Mouse (Mus musculus) liver, adult 2 months (tissue): ENCODE data around the gene Il4i1.

Experiments used
- CTCF ChIP-seq: fragments of 200-500 bp; IDR thresholded peaks from 2 replicates; pipeline ENCODE4 v1.5.1; 2011; ENCODE audit warnings: low read depth, low read length, control low read depth
- POLR2A ChIP-seq: fragments of 200-500 bp; IDR thresholded peaks from 2 replicates; pipeline ENCODE4 v1.6.1; 2011; ENCODE audit warnings: low read length, control low read depth; ENCODE audit not compliant: insufficient read depth; ENCODE audit errors: extremely low read depth

DNA sequence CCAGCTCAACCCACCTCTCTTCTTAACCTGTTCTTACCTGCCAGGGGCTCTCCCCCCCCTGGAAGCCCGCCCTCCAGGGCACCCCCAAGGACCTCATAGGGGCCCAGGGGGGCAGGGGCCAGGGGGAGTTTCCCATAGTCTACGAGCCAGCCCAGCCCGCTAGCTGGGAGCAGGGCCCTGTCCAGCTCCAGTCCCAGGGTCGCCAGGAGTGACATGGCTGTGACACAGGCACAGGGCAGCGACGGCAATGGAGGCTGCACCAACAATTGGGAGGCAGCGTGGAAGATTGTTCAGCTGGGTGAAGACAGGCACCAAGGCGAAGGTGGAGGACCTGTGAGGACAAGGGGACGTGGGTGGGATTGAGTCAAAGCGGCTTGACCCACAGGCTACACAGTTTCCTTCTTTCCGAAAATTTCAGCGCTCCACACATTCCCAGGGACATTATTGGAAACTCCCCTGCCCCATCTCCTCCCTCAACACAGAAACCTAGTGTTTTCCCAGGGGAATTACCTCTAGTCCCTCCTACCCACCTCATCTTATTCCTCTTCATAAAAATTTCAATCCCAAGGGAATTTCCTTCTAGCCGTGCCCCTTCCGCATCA is 1.1 kb upstream of the Il4i1 start:
- TF ChIP-seq CTCF, result no peak
- no peak for TF ChIP-seq POLR2A
